Mouse (Mus musculus) CH12.LX (cell line): ENCODE data around the gene Btbd16. TPM values are rescaled to one million over a fixed set of nuclear protein-coding genes. Genes with fewer than 3 reads are reported as not detected.
A peak's percentile ranks its signal among the peaks of the same experiment; 100 is the strongest.

Experiments
- DNase-seq: peaks from one replicate; pipeline ENCODE4 v3.0.0-alpha.2; 2013; ENCODE audit errors: extremely low read depth
- H3K27ac ChIP-seq: 2 replicates; pipeline ENCODE4 v1.5.1; 2012; ENCODE audit warnings: low read depth, mild to moderate bottlenecking, control low read depth, moderate library complexity; ENCODE audit not compliant: insufficient read depth
- H3K27me3 ChIP-seq: replicated peaks from 2 replicates; pipeline ENCODE3; 2012; ENCODE audit warnings: inconsistent platforms
- H3K36me3 ChIP-seq, 2 experiments: replicated peaks in 1 of 2; 2 replicates each; pipeline versions ENCODE3 to v1.6.1; 2012; ENCODE audit warnings: inconsistent platforms in 1 of 2, low read length in 1 of 2, mild to moderate bottlenecking in 1 of 2, mixed read lengths in 1 of 2, moderate library complexity in 1 of 2; ENCODE audit not compliant: control insufficient read depth in 1 of 2, insufficient read depth in 1 of 2
- H3K4me1 ChIP-seq, 2 experiments: 2 replicates each; pipeline ENCODE4 v1.6.1; 2012; ENCODE audit warnings: inconsistent platforms in 1 of 2, moderate library complexity in 1 of 2; ENCODE audit not compliant: insufficient read depth in 2 of 2, control insufficient read depth in 1 of 2
- H3K4me2 ChIP-seq: 2 replicates; pipeline ENCODE4 v1.6.1; 2012; ENCODE audit warnings: low read depth, mild to moderate bottlenecking, control low read depth; ENCODE audit not compliant: poor library complexity, insufficient read depth, severe bottlenecking
- H3K4me3 ChIP-seq, 3 experiments: fragments of 150-350 bp in 1 of 3; sonication (generic) in 1 of 3; replicated peaks in 1 of 3; 2 replicates each; pipeline versions ENCODE3 to v1.5.1; 2011 to 2012; ENCODE audit warnings: low read depth in 2 of 3, low read length in 2 of 3, mild to moderate bottlenecking in 2 of 3, moderate library complexity in 2 of 3, control low read depth in 1 of 3, improper control_type of control experiment in 1 of 3, inconsistent platforms in 1 of 3, mixed read lengths in 1 of 3; ENCODE audit not compliant: poor library complexity in 1 of 3
- H3K79me2 ChIP-seq: replicated peaks from 2 replicates; pipeline ENCODE4 v1.6.1; 2012; ENCODE audit warnings: mild to moderate bottlenecking, moderate library complexity; ENCODE audit not compliant: control insufficient read depth, poor library complexity, insufficient read depth, severe bottlenecking; ENCODE audit errors: extremely low read depth
- H3K9ac ChIP-seq: 2 replicates; pipeline ENCODE4 v1.6.1; 2012; ENCODE audit warnings: low read depth, mild to moderate bottlenecking, control low read depth, moderate library complexity; ENCODE audit not compliant: insufficient read depth
- H3K9me3 ChIP-seq: replicated peaks from 2 replicates; pipeline ENCODE3; 2012; ENCODE audit warnings: low read length, inconsistent platforms, mixed read lengths
- BHLHE40 ChIP-seq: IDR thresholded peaks from 2 replicates; pipeline ENCODE4 v1.6.1; 2011; ENCODE audit warnings: mild to moderate bottlenecking, low read depth, low read length, improper control_type of control experiment
- ELF1 ChIP-seq: IDR thresholded peaks from 2 replicates; pipeline ENCODE4 v1.6.1; 2014; ENCODE audit warnings: low read depth, mild to moderate bottlenecking, inconsistent platforms, low read length, improper control_type of control experiment
- HCFC1 ChIP-seq: IDR thresholded peaks from 2 replicates; pipeline ENCODE4 v1.6.1; 2012; ENCODE audit warnings: low read depth, mild to moderate bottlenecking, inconsistent platforms, low read length, improper control_type of control experiment
- IRF4 ChIP-seq: IDR thresholded peaks from 2 replicates; pipeline ENCODE4 v1.6.1; 2014; ENCODE audit warnings: low read depth, mild to moderate bottlenecking, inconsistent platforms, low read length, improper control_type of control experiment
- JUN ChIP-seq: IDR thresholded peaks from 2 replicates; pipeline ENCODE4 v1.6.1; 2011; ENCODE audit warnings: low read depth, mild to moderate bottlenecking, low read length, improper control_type of control experiment, moderate library complexity; ENCODE audit not compliant: insufficient read depth
- JUND ChIP-seq: conservative IDR thresholded peaks from 2 replicates; pipeline ENCODE4 v1.6.1; 2011; ENCODE audit warnings: low read depth, low read length, improper control_type of control experiment
- MAFK ChIP-seq: IDR thresholded peaks from 2 replicates; pipeline ENCODE4 v1.6.1; 2011; ENCODE audit warnings: low read length, improper control_type of control experiment; ENCODE audit not compliant: insufficient replicate concordance
- MXI1 ChIP-seq: IDR thresholded peaks from 2 replicates; pipeline ENCODE4 v1.6.1; 2011; ENCODE audit warnings: mild to moderate bottlenecking, low read depth, low read length, improper control_type of control experiment
- NRF1 ChIP-seq: IDR thresholded peaks from 2 replicates; pipeline ENCODE4 v1.6.1; 2014; ENCODE audit warnings: low read depth, mild to moderate bottlenecking, inconsistent platforms, low read length, improper control_type of control experiment, moderate library complexity
- USF2 ChIP-seq: conservative IDR thresholded peaks from 2 replicates; pipeline ENCODE4 v1.6.1; 2011; ENCODE audit warnings: low read depth, low read length, improper control_type of control experiment
- ZKSCAN1 ChIP-seq: IDR thresholded peaks from 2 replicates; pipeline ENCODE4 v1.6.1; 2012; ENCODE audit warnings: low read depth, inconsistent platforms, low read length, improper control_type of control experiment, borderline replicate concordance
- ZMIZ1 ChIP-seq: IDR thresholded peaks from 2 replicates; pipeline ENCODE4 v1.6.1; 2012; ENCODE audit warnings: low read depth, mild to moderate bottlenecking, inconsistent platforms, low read length, improper control_type of control experiment
- dilution Hi-C: fragments of 300-500 bp; cut with MboI; formaldehyde crosslinking; loops from 2 replicates; pipeline ENCODE4 v1.14.3; 2020; ENCODE audit warnings: low sequenced_read_pairs; ENCODE audit not compliant: extremely low pct_unique_long_range_greater_than_20kb, extremely low pct_ligation_motif_present
- in situ Hi-C: fragments of 300-500 bp; cut with MboI; formaldehyde crosslinking; loops from 3 replicates; pipeline ENCODE4 v1.14.3; 2019; ENCODE audit warnings: low sequenced_read_pairs, low pct_ligation_motif_present, low pct_unique_long_range_greater_than_20kb, mixed read lengths
- polyA plus RNA-seq: library from polyadenylated mRNA; unstranded; fragments of >175 nt; gene quantifications from 2 replicates; pipeline ENCODE4 v1.2.1, GENCODE M21; 2012; ENCODE audit warnings: low read depth; ENCODE audit not compliant: insufficient read length
- total RNA-seq, 2 experiments: library from RNA; depleted of rRNA; stranded (reverse); fragments of 300-350 nt in 1 of 2; fragments of >200 nt in 1 of 2; gene quantifications; 2 replicates each; pipeline ENCODE4 v1.2.3; 2012 to 2014

The Btbd16 gene
- not detected in 2 replicates for total RNA-seq (2012; rRNA removed)
- total RNA-seq (2014; rRNA removed), result not detected in 2 replicates
- polyA plus RNA-seq, result not detected in 2 replicates

- no peak for DNase-seq
- in situ Hi-C loops (loop anchor here (5.0 kb wide), 1 partner anchor 138 kb away; no protein-coding TSS in a partner anchor), dilution Hi-C loops (no loop called here)
- H3K4me3 ChIP-seq, result no peak within 1 kb of the TSS
- H3K27me3 ChIP-seq, result peaks cover 37% of the 10 kb centered on the region
- H3K9me3 ChIP-seq, result no peaks in the 10 kb centered on the region
- no peak within 1 kb of the TSS for H3K27ac ChIP-seq
- no peak within 1 kb of the TSS for H3K4me2 ChIP-seq
- peaks cover 3 to 9% of the 10 kb centered on the region in 2 experiments; a peak in 2 of 4 replicates for H3K4me1 ChIP-seq
- H3K36me3 ChIP-seq, result no peaks in the 10 kb centered on the region
- TF ChIP-seq JUND (no peak), ELF1 (0 out of 2 replicates have a peak, but pooled peaks have one; percentile 39)
- no peaks in the 10 kb centered on the region for H3K79me2 ChIP-seq
- no peak within 1 kb of the TSS for H3K9ac ChIP-seq
These were observed at the start of gene Btbd16 for GRCm38 (mm10) chr7:130773914-130774630. Gene Btbd16 (plus strand): TSS chr7:130774069.

- Histone ChIP-seq H3K9me3 (no peaks in the 10 kb centered on the region), H3K9ac (no peak overlapping the region), H3K36me3 (no peaks in the 10 kb centered on the region), H3K4me2 (no peak overlapping the region), H3K79me2 (no peaks in the 10 kb centered on the region), H3K27ac (no peak overlapping the region), H3K4me3 (no peak overlapping the region)
- in situ Hi-C loops, result no loop called here
- no peak for DNase-seq
- no peak for TF ChIP-seq HCFC1
- TF ChIP-seq ZKSCAN1, result no peak
- TF ChIP-seq JUN, result no peak
- TF ChIP-seq ZMIZ1, result no peak
- TF ChIP-seq MAFK, result no peak
- TF ChIP-seq IRF4, result no peak
- no peak for TF ChIP-seq MXI1
- TF ChIP-seq BHLHE40, result no peak
- TF ChIP-seq NRF1, result no peak
- no peak for TF ChIP-seq USF2
- TF ChIP-seq, all 38 proteins: peak for 0
- dilution Hi-C loops, result no loop called here
- Histone ChIP-seq H3K4me1 (peaks cover 0 to 10% of the 10 kb centered on the region in 2 experiments; a peak in 1 of 4 replicates), H3K27me3 (peaks cover 78% of the 10 kb centered on the region)
These were observed 47.7 kb upstream of the Btbd16 start for GRCm38 (mm10) chr7:130726185-130726584.
